Mouse (Mus musculus) inflammation-experienced regulatory T-cells, adult 6 months (primary cell): ENCODE measurements around the gene Clcn2. TPM values are rescaled to one million over a fixed set of nuclear protein-coding genes. Genes with fewer than 3 reads are reported as not detected.
"Not testable (repeated sequence)": the region's sequence is repeated elsewhere in the genome, so short reads cannot be mapped to it uniquely, and the experiment has no call there.

Source experiments
- ATAC-seq: one replicate; pipeline ENCODE4 v1.8.0; 2017
- polyA plus RNA-seq, 3 experiments: library from polyadenylated mRNA; unstranded; fragments of 100-300 nt; shearing (Covaris generic); gene quantifications; one replicate each; pipeline ENCODE4 v1.2.1; 2017

Clcn2 gene
- polyA plus RNA-seq, 3 experiments from 2014 or later, result 0.48 to 1.2 (median 0.79) TPM

DNA sequence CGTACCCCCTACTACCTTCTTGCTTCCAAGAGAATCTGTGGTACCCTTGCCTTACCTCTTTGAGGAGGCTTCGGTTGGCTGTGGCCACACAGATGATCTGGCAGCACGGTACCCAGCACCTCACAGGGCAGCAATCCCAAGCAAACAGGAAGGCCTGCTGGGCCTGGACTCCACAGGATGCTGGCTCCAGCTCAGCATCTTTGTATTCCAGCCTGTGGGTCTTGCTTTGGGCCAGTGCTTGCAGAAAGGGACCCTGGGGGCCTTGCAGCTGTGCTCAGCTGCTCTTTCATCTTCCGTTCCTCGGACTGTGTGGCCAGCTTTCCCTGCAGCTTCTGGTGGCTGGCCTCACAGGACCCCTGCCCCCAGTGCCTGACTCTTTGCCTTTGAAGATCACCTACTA lies 17.5 kb downstream of the Clcn2 start:
- no peak for ATAC-seq

DNA sequence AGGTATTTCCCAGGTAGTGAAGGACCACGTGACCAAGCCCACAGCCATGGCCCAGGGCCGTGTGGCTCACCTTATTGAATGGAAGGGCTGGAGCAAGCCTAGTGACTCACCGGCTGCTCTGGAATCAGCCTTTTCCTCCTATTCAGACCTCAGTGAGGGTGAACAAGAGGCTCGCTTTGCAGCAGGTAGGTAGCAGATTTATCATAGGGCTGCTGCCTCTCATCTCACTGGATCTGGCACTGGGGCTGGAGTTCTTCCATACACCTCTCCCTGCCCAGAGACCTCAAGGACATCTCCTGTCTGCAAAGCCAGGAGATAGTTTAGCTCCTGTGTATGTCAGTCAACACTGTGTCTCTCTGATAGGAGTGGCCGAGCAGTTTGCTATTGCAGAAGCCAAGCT lies 18.3 kb downstream of the Clcn2 start:
- ATAC-seq, result no peak

DNA sequence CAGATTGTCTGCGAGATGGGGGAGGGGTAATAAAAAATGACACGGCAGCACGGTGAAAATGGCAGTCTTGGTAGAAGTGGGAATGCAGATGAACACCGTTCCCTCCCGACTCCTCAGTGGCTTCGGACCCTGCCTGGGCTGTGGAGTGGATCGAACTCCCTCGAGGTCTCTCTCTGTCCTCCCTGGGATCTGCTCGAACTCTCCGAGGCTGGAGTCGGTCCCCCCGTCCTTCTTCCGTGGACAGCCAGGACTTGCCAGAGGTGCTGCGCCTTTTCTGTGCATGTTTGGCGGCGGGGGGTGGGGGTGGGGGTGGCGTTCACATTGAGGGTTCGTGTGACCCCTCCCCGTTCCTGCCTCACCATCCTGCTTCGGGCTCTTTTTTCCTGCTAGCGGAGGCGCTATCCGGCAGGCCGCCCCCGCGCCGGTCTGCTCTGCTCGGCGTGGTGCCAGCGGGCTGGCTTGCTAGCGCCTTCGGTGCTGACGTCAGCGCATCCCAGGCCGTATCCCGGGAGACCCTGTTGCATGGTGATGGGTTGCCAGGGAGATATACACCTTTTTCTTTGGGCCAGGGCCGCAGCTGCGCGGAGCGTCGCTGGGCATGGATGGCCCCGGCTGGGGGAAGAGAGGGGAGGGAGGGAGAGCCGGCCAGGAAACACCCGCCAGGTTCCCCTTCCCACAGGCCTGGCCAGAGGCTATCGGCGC lies 21.8 kb downstream of the Clcn2 start:
- peak; percentile 27 for ATAC-seq

DNA sequence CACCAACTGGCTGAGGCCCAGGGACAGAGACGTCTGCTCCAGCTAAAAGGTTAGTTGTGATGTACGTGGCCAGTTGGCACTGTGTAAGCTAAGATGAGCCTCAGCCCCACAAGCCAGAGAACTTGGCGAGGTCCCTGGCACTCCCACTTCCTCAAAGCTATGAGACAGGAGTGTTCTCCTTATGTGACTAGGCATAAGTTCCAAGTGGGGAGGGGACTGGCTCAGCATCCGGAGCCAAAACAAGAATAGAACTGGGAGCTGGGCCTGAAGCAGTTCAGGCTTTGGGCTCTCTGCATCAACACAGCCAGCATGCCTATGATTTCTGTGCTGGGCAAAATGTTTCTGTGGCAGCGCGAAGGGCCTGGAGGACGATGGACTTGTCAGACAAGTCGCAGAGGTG lies 22.8 kb downstream of the Clcn2 start:
- ATAC-seq, result no peak

DNA sequence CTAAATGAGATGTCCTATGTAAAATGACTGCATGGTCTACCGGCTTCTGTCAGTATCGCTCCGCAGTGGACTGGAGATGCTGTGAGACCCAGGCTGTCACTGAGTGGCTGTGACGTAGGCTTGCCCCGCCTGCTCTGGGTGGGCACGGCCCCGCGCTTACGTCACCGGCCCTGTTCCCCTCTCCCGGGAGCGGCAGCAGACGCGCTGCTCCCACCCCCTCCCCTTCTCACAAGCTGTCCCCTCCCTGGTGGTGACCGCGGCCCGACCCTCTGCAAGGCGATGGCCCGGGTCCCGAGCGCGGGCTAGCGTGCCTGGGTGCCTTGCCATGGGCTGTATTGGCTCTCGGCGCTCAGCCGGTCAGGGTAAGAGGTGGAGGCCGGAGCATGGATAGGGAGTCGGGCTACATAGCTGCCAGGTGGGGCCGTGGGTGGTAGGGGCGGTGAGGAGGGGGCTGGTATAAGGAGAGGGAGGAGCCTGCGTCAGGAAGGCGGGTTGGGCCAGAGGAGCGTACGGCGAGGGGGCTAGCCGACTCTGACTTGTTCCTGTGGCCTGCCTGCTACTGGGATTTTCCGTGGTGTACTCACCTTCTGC lies 24.3 kb downstream of the Clcn2 start, which contains the start of gene Fam131a:
Fam131a (plus strand) TSS at position 131 of the 591 bp plus-strand sequence.
- peak; percentile 84 for ATAC-seq

DNA sequence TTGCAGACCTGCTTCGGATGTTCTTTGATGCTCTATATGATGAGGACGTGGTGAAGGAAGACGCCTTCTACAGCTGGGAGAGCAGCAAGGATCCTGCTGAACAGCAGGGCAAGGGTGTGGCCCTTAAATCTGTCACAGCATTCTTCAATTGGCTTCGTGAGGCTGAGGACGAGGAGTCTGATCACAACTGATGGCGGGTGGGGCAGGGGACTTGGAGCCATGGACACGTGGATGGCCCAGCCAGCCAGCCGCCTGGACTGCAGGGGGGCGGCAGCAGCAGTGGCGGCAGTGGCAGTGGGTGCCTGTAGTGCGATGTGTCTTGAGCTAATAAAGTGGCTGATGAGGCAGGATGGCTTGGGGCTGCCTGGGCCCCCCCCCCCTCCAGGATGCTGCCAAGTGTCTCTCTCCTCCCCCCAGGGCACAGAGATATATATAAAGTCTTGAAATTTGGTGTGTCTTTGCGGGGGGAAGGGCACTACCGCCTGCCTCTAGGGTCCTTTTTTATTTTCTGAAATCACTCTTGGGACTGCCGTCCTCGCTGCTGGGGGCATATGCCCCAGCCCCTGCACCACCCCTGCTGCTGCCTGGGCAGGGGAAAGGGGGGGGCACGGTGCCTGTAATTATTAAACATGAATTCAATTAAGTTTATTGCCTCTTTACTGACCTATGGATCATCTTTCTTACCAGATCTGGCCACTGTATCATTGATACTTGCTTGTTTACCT lies 25.1 kb downstream of the Clcn2 start:
- ATAC-seq, result no peak

- no peak for ATAC-seq
These were observed 25.9 kb downstream of the Clcn2 start for GRCm38 (mm10) chr16:20691617-20692016.

DNA sequence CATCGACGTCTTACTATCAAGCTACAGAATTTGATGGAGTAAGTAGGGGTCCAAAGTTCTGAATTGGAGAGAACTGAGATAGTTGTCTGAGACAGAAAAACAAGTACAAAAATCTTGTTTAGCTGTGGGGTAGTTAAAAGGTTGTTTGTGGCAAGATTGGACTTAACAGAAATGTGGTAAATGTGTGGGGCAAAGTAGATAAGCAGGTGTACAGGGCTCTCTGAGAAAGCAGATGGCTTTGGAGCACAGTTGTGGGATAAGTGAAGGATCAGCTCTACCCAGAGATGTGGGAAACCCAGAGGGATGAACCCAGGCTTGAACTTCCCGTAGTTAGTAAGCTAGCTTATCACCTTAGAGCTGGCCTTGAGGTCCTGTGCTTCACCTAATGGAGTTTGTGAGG lies 26.8 kb downstream of the Clcn2 start:
- no peak for ATAC-seq

DNA sequence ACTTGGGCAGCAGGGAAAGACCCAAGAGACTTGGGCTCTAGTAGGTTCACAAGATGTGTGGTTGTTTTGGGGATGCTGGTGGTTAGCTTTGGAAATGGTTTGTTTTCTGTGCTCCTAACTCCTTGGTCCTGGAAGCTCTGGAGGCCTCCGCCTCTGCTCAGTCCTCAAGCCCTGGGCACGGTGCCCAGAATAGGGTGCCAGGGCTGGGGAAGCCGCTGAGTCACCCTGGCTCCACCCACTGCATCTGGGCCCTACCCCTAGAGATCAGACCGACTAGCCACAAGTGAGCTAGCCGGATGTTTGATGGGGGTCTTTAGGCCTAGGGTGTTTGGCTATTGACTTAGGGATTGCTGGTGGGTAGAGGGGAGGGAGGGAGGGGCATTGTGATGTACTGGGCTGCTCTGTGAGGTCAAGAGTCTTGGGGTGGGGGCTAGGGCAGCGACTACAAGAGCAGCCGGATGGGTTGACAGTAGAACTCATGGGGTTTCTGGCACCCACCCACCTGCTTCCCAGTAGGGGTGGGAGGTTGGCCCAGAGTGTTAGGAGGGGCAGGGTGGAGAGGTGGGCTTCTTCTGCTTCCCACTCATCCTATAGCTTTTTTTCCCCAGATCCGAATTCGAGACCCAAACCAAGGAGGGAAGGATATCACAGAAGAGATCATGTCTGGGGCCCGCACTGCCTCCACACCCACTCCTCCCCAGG lies 39.4 kb downstream of the Clcn2 start:
- ATAC-seq, result no peak

GRCm38 (mm10) chr16:20677380-20677779 lies 40.2 kb downstream of the Clcn2 start:
- no peak for ATAC-seq

DNA sequence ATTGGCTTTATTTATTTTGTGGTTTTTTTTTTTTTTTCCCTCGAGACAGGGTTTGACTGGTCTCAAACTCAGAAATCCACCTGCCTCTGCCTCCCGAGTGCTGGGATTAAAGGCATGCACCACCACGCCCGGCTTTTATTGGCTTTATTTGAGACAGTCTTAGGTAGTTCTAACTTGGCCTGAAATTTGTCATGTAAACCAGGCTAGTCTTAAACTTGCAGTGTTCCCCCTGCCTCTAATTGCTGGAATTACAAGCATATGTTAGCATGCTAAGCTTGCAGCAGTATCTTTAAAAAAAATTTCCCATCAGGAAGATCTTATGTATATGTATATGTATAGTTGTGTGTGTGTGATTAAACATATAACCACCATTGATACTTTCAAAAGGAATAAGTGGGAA lies 40.8 kb downstream of the Clcn2 start:
- no peak for ATAC-seq

- no peak for ATAC-seq
These were observed 42.3 kb downstream of the Clcn2 start for GRCm38 (mm10) chr16:20675213-20675612.

DNA sequence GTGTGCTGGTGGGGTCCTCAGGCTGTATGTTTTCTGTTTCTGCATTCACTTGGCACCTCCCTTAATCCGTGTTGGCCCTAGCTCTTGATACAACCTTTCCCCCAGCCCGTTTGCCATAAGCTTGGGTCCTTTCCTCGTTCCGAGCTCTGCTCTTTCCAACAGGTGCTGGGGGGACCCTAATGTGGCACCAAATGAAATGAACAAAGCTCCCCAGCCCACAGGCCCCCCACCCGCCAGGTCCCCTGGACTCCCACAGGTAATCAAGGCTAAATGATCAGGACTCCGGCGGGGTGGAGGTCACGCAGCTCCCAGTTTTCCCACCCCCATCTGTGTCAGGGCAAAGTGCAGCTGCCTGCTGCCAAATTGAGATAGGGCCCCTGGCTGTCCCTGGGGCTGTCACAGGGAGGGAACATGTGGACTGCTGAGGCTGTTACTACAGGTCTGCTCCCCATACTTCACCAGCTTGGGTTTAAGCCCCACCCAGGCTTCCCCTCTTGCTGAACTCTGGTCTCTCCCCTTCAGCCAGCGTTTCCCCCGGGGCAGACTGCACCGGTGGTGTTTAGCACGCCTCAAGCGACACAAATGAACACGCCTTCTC lies 43.7 kb downstream of the Clcn2 start:
- ATAC-seq, result no peak

- peak; percentile 33 for ATAC-seq
These were observed 44.4 kb downstream of the Clcn2 start for GRCm38 (mm10) chr16:20672965-20673705.

- peak; percentile 91 for ATAC-seq
These were observed 45.0 kb downstream of the Clcn2 start for GRCm38 (mm10) chr16:20672500-20672902.

- ATAC-seq, result no peak
These were observed 45.7 kb downstream of the Clcn2 start for GRCm38 (mm10) chr16:20671886-20672285.

- ATAC-seq, result no peak
These were observed 47.3 kb downstream of the Clcn2 start for GRCm38 (mm10) chr16:20670291-20670690.

GRCm38 (mm10) chr16:20668013-20668412 lies 49.5 kb downstream of the Clcn2 start, which contains the start of gene Eif4g1:
TSS of gene Eif4g1 (plus strand) at chr16:20668313.
- ATAC-seq, result not testable (repeated sequence)

DNA sequence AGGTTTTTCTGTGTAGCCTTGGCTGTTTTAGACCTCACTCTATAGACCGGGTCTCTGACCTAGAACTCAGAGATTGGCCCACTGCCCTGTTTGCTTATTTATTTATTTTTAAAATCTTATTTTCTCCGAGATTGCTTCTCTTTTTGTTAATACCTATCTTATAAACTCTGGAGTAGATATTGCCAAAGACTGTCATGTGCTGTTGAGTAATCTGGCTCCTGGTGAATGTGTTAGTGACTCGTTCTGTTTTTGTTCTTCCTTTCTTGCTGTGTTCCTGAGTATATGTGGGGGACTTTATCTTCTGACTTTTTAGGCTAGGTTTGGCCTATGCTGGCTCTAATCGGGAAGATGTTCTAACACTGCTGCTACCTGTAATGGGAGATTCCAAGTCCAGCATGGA lies 59.9 kb downstream of the Clcn2 start:
- ATAC-seq, result no peak

GRCm38 (mm10) chr16:20653315-20653714 lies 64.2 kb downstream of the Clcn2 start:
- ATAC-seq, result no peak
